ENCODE assay signal across 1 mouse cellular context in genomic region chr2:155627030-155627738, GRCm38 (mm10).
TF ChIP-seq lines count a peak whose summit lies in the region.

No protein-coding gene starts in this region.

TF ChIP-seq in MEL, 35 proteins besides CTCF, POLR2A, EP300 and RAD21 (continued from another document):
- peak; percentile 96 for TF ChIP-seq SMC3 (IDR thresholded peaks at IDR 0.05; ENCODE audit: low read depth, low read length)
- TF ChIP-seq MAZ (IDR thresholded peaks at IDR 0.05; ENCODE audit: low read depth, low read length): no peak
- TF ChIP-seq MAX (IDR thresholded peaks at IDR 0.05; ENCODE audit: low read length): peak; percentile 15; the same call in 1 of the 2 replicates
- TF ChIP-seq RCOR1 (IDR thresholded peaks at IDR 0.05; ENCODE audit: low read depth, low read length): no peak
- no peak for TF ChIP-seq KAT2A (conservative IDR thresholded peaks at IDR 0.05; ENCODE audit: low read depth, low read length)
- no peak for TF ChIP-seq E2F4 (IDR thresholded peaks at IDR 0.05; ENCODE audit: borderline replicate concordance, low read depth, low read length)
- no peak for TF ChIP-seq NELFE (IDR thresholded peaks at IDR 0.05; ENCODE audit: low read depth, low read length)
- TF ChIP-seq GATA1 (IDR thresholded peaks at IDR 0.05; ENCODE audit: low read depth, low read length): no peak
- no peak for TF ChIP-seq POLR2AphosphoS2 (IDR thresholded peaks at IDR 0.05; ENCODE audit: low read length)
- TF ChIP-seq MYB (IDR thresholded peaks at IDR 0.05; ENCODE audit: low read depth, low read length): no peak
- no peak for TF ChIP-seq USF1 (IDR thresholded peaks at IDR 0.05; ENCODE audit: low read depth, low read length)
- TF ChIP-seq HCFC1 (IDR thresholded peaks at IDR 0.05; ENCODE audit: low read depth, low read length): no peak
